Mouse (Mus musculus): ENCODE data around the gene Krt42. TPM values are rescaled to one million over a fixed set of nuclear protein-coding genes. Genes with fewer than 3 reads are reported as not detected.

Krt42 gene
- polyA plus RNA-seq (2015; fragmentation: Nextera tagmentation; extraction: Ambion mirVana), result not detected in 2 replicates

DNA sequence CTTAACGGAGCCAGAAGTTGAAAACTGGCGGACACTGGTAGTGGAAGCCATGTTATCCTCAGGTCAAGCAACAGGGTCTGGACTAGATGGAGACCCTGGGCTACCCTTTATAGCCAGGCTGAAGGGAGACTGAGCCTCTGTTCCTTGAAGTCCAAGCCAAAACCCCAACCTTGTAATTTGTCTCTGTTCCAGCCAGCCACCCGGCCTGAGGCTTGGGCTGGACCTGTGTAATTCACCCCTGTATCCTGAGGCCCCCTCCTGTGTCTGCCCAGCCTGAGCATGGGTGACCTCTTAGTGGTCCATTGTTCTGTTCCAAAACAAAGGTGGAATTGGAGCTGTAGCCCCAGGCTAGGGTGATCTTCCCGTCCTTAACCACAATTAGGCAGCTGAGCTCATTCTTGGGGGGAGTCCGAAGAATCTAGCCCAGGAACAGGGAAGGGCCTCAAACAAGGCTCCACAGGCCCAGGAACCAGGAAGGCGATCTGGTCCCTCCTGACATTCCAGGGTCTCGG lies at the start of gene Krt42:
Gene Krt42 (minus strand): TSS at position 51 of the 512 bp plus-strand sequence.

GRCm38 (mm10) chr11:100260514-100261234 lies 9.0 kb downstream of the Krt42 start, which contains the start of gene Krt17:
Krt17 (minus strand) TSS chr11:100261029.

DNA sequence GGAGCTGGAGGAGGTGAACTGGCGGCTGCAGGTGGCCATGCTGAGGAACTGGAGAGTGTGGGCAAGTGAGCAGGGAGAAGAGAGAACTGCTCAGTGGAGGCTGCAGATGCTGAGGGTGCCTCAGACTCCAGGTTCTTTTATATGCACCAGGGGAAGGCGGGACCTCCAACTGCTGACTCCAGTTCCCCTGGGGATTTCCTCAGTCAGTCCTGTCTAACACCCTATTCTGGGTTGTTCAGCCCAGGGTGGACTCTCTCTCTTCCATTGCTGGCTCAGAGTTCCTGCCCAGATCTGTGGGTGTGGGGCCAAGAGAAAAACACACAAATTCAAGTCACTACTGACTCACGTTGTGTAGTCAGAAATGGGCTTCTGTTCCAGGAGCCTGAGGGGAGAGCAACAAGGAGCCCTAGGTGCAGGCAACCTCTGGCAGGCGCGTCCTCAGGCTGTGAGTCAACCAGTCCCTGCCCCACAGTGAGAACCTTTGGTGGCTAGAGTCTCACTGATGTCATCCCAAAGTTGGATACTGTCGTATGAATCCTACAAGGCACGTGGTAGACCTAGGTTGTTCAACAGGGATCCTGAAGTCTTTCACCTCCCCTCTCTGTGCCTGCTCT lies 20.7 kb downstream of the Krt42 start, which contains the start of gene Krt16:
Gene Krt16 (minus strand): TSS at position 51 of the 614 bp plus-strand sequence.

Other genes starting within 250 kb of the Krt42 start
- gene Krt33b, start 240.0 kb downstream of the Krt42 start, polyA plus RNA-seq (2015; fragmentation: Nextera tagmentation; extraction: Ambion mirVana), result 1.1 and 1.4 TPM in 2 replicates
- gene Krt34, start 228.3 kb downstream of the Krt42 start, polyA plus RNA-seq (2015; fragmentation: Nextera tagmentation; extraction: Ambion mirVana), result not detected in 2 replicates
- 0.22 and 0.33 TPM in 2 replicates for gene Krt31, start 219.3 kb downstream of the Krt42 start, polyA plus RNA-seq (2015; fragmentation: Nextera tagmentation; extraction: Ambion mirVana)
- not detected in 2 replicates for gene Krt32, start 181.6 kb downstream of the Krt42 start, polyA plus RNA-seq (2015; fragmentation: Nextera tagmentation; extraction: Ambion mirVana)
- 0.07 TPM in 1 of 2 replicates, not detected in the other for gene Krt35, start 173.6 kb downstream of the Krt42 start, polyA plus RNA-seq (2015; fragmentation: Nextera tagmentation; extraction: Ambion mirVana)
- gene Krt36, start 164.2 kb downstream of the Krt42 start, polyA plus RNA-seq (2015; fragmentation: Nextera tagmentation; extraction: Ambion mirVana), result not detected in 2 replicates
- not detected in 2 replicates for gene Krt13, start 148.3 kb downstream of the Krt42 start, polyA plus RNA-seq (2015; fragmentation: Nextera tagmentation; extraction: Ambion mirVana)
- gene Krt15, start 133.9 kb downstream of the Krt42 start, polyA plus RNA-seq (2015; fragmentation: Nextera tagmentation; extraction: Ambion mirVana), result 19.8 TPM in 1 of 2 replicates, not detected in the other
- gene Krt19, start 121.2 kb downstream of the Krt42 start, polyA plus RNA-seq (2015; fragmentation: Nextera tagmentation; extraction: Ambion mirVana), result 0.55 and 0.63 TPM in 2 replicates
- gene Krt9, start 76.6 kb downstream of the Krt42 start, polyA plus RNA-seq (2015; fragmentation: Nextera tagmentation; extraction: Ambion mirVana), result not detected in 2 replicates
- gene Krt14, start 62.3 kb downstream of the Krt42 start, polyA plus RNA-seq (2015; fragmentation: Nextera tagmentation; extraction: Ambion mirVana), result 0.09 and 68.1 TPM in 2 replicates
- gene Krt16, start 21.0 kb downstream of the Krt42 start, polyA plus RNA-seq (2015; fragmentation: Nextera tagmentation; extraction: Ambion mirVana), result 0.69 TPM in 1 of 2 replicates, not detected in the other
- 15.6 TPM in 1 of 2 replicates, not detected in the other for gene Krt17, start 8.8 kb downstream of the Krt42 start, polyA plus RNA-seq (2015; fragmentation: Nextera tagmentation; extraction: Ambion mirVana)
- 1,439 and 1,728 TPM in 2 replicates for gene Eif1, start 50.0 kb upstream of the Krt42 start, polyA plus RNA-seq (2015; fragmentation: Nextera tagmentation; extraction: Ambion mirVana)
- gene Gast, start 64.5 kb upstream of the Krt42 start, polyA plus RNA-seq (2015; fragmentation: Nextera tagmentation; extraction: Ambion mirVana), result 0.44 TPM in 1 of 2 replicates, not detected in the other
- 0.51 and 0.56 TPM in 2 replicates for gene Hap1, start 86.3 kb upstream of the Krt42 start, polyA plus RNA-seq (2015; fragmentation: Nextera tagmentation; extraction: Ambion mirVana)
- gene Jup, start 127.9 kb upstream of the Krt42 start, polyA plus RNA-seq (2015; fragmentation: Nextera tagmentation; extraction: Ambion mirVana), result 36.6 and 44.0 TPM in 2 replicates
- 29.9 and 43.6 TPM in 2 replicates for gene P3h4, start 145.0 kb upstream of the Krt42 start, polyA plus RNA-seq (2015; fragmentation: Nextera tagmentation; extraction: Ambion mirVana)
- 60.9 and 82.7 TPM in 2 replicates for gene Fkbp10, start 145.8 kb upstream of the Krt42 start, polyA plus RNA-seq (2015; fragmentation: Nextera tagmentation; extraction: Ambion mirVana)
- 46.3 and 48.7 TPM in 2 replicates for gene Nt5c3b, start 171.9 kb upstream of the Krt42 start, polyA plus RNA-seq (2015; fragmentation: Nextera tagmentation; extraction: Ambion mirVana)
- gene Klhl10, start 172.0 kb upstream of the Krt42 start, polyA plus RNA-seq (2015; fragmentation: Nextera tagmentation; extraction: Ambion mirVana), result 0.23 and 0.44 TPM in 2 replicates
- gene Klhl11, start 202.9 kb upstream of the Krt42 start, polyA plus RNA-seq (2015; fragmentation: Nextera tagmentation; extraction: Ambion mirVana), result 3.1 and 3.7 TPM in 2 replicates

All from skeletal muscle tissue, postnatal 0 days (tissue).